Mouse (Mus musculus): ENCODE results near the gene Calm1.

DNA sequence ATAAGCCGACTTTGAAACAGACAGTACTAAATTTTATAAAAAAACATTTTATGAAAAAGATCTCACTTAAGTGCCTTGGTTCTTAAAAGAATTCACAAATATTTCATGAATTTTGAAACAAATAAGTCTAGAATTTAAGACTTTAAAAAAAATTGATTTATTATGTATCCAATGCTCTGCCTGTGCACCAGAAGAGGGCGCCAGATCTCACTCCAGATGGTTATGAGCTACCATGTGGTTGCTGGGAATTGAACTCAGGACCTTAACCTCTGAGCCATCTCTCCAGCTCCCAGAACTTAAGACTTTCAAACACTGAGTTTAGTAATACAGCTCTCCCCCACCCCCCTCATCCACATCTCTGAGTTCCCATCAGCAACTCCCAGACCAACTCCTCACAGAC is 16.6 kb upstream of the Calm1 start:
- TF ChIP-seq CTCF (IDR thresholded peaks at IDR 0.05; ENCODE audit: extremely low read depth, insufficient read length, insufficient replicate concordance, low read depth, low read length): no peak; the same call in 1 of the 2 replicates
- TF ChIP-seq POLR2A (IDR thresholded peaks at IDR 0.05; ENCODE audit: low read depth, low read length): no peak
